Mouse (Mus musculus): Measurements from ENCODE around the gene Neo1.
A peak's percentile ranks its signal among the peaks of the same experiment; 100 is the strongest.
"Not testable (repeated sequence)": the region's sequence is repeated elsewhere in the genome, so short reads cannot be mapped to it uniquely, and the experiment has no call there.

Gene Neo1

DNA sequence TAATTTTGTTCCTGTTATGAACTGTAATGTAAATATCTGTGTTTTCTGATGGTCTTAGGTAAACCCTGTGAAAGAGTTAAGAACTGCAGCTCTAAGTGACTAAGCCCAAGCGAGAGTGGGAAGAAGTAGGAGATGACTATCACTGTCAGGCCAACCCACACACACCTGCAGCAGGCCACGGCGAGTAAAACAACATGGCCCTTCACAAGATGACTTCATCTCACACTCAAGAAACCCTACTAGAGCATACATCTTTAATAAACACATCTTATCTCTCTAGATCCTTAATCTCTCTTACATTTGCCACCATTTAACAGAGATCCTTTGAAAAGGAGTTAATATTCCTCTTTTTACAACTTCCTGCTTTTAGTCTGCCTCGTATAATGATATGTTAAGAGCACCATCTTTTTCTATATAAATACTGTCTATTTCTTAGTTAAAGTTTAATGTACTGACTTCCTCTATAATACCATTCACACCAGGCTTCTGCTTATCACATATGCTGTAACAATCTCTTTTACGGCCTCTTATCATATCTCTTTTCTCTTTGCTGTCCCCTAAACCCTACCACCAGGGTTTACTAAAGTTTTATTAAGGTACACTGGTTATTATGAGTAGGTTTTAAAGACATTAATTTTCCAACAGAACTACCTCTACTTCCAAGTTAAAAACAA lies 46.8 kb downstream of the Neo1 start:
- DNase-seq (ENCODE audit: low spot score), result no peak

DNA sequence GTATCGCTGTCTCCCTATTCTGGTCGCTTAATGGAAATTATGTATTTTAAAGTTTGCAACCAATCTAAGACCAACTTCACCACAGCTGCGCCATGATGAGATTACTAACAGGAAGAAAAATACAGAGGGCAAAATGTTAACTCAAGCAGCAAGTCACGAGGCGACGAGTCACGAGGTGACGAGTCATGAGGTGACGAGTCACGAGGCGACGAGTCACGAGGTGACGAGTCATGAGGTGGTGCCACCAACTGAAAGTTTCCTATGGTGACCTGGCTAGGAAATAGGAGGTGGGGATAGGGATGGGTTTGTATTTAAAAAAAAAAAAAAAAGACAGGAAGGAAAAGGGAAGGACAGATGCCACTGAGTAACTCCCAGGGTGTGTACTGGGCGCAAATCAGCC lies 57.2 kb downstream of the Neo1 start:
- no peak for DNase-seq (ENCODE audit: low spot score)

DNA sequence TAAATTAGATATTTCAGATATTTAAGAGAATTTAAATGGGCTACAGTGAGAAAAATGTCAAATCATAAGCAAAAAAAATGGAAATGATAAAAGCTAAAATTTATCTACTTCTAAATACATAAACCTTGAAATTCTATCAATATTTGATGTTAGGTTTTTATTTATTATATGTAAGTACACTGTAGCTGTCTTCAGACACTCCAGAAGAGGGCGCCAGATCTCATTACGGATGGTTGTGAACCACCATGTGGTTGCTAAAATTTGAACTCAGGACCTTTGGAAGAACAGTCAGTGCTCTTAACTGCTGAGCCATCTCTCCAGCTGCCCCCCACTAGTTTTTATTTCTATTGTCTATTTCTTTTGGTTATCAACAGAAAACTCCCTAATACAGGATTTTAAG lies 65.1 kb downstream of the Neo1 start:
- DNase-seq (ENCODE audit: low spot score), result not testable (repeated sequence)

DNA sequence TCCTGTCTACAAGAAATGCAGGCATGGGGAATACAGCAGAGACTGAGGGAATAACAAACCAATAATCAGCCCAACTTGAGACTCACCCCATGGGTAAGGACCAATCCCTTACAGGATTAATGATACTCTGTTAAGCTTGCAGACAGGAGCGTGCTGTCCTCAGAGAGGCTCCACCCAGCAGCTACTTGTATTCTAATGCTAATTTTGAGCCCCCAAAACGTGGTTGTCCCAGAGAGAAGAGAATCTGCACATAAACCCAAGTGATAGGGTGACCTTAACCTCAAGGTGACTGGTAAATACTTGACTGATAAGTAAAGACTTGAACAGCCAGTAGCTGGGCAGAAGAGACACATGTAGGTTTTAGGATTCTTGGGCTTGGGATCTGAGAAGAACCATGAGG lies 68.9 kb downstream of the Neo1 start:
- no peak for DNase-seq (ENCODE audit: low spot score)

DNA sequence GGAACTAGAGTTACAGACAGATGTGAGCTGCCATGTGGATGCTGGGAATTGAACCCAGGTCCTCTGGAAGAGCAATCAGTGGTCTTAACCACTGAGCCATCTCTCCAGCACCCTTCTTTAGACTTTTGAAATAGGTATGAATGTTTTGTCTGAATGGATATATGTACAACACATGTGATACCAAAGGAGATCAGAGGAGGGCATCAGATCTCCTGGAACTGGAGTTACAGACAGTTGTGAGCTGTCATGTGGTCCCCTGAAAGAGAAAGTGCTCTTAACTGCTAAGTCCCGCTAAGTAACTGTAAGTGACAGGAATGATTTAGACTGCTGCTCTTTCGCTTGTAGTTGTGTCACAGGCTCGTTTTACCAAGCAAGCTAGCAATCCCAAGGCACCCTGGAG lies 80.7 kb downstream of the Neo1 start:
- DNase-seq (ENCODE audit: low spot score), result no peak

DNA sequence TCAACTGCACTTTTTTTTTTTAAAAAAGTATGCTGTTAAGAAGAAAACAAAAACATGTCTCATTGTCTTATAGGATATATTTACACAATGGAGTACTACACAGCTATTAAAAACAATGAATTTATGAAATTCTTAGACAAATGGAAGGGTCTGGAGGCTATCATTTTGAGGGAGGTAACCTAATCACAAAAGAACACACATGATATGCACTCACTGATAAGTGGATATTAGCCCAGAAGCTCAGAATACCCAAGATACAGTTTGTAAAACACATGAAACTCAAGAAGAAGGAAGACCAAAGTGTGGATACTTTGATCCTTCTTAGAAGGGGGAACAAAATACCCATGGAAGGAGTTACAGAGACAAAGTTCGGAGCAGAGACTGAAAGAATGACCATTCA lies 90.3 kb downstream of the Neo1 start:
- not testable (repeated sequence) for DNase-seq (ENCODE audit: low spot score)

DNA sequence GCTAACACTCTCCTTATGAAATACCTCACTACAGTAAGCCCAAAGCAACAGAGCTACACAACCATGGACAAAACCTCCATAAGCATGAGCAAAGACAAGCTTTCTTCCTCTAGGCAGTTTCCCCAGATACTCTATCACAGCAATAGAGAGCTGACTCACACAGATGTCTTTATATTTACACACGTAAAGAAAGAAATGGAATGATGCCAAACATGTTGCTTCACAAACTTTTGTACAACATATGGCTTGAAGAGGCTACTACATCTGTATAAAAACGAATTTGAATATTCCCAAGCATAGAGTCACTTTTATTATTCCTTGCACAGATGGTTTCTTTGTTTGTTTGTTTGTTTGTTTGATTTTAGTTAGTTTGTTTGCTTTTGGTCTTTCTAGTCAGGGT lies 101.5 kb downstream of the Neo1 start:
- DNase-seq (ENCODE audit: low spot score), result no peak

DNA sequence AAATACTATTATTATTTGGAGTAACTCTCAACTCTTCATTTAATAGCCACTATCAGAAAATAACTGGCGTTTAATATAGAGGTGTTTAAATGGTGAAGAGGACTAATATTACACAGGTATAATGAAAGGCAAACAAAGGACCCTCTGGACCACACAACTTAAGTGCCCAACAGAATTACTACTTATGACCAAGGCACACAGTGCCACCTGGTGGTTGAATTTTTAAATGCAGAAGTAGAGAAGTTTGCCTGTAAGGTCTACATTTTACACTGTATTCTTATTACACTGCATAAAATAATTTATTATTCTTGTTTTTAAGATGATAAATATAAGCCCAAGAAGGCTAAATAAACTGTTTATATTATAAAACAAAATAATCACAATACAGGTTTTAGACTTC lies 108.1 kb downstream of the Neo1 start:
- DNase-seq (ENCODE audit: low spot score), result peak; percentile 87

DNA sequence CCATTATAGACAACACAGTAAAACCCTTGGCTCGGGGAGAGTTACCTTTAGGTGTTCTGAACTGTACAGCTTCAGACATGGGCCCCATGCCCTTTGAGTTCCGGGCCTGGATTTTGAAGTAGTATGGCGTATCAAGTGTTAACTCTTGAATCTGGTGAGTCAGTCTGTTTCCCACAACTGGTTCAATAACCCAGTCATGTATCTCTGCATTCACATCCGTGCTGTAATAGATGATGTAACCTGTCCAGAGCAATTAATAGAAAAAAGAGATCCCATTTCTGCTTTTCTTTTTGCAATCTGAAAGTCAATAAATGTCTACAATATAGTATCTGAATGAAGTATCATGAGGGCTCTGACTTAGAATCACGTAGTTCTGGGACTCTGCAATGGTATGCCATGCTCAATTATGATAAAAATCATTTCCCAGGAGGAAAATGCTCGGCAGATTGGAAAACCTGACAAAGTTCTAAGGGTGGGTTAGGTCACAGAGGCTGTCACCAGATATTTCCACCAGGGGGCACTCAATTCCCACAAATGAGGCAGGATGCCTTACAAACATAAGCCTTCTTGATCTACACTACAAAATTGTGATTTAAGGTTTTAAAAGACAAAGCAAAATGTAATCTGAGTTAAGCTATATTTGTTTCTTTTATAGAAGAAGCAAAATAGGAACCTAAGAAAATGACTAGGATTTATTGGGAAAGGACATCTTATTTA lies 133.2 kb downstream of the Neo1 start:
- DNase-seq (ENCODE audit: low spot score), result peak; percentile 82

DNA sequence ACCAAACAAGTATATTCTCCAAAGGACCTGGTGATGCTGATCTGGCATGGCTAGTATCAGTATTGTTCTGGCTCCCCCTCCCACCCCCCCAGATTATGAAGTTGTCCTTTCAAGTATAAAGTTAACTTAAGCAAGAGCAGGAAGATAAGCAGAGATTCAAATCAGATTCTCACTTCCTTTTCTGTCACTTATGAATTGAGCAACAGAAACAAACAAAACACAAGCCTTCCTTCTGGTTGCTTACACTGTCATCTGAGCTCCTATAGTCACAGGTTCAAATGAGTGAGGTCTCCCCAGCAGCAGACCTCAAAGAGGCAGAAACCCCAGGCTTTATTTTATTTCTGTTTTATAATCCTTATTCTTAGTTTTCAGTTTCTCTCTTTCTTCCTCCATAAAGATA lies 136.6 kb downstream of the Neo1 start:
- no peak for DNase-seq (ENCODE audit: low spot score)

DNA sequence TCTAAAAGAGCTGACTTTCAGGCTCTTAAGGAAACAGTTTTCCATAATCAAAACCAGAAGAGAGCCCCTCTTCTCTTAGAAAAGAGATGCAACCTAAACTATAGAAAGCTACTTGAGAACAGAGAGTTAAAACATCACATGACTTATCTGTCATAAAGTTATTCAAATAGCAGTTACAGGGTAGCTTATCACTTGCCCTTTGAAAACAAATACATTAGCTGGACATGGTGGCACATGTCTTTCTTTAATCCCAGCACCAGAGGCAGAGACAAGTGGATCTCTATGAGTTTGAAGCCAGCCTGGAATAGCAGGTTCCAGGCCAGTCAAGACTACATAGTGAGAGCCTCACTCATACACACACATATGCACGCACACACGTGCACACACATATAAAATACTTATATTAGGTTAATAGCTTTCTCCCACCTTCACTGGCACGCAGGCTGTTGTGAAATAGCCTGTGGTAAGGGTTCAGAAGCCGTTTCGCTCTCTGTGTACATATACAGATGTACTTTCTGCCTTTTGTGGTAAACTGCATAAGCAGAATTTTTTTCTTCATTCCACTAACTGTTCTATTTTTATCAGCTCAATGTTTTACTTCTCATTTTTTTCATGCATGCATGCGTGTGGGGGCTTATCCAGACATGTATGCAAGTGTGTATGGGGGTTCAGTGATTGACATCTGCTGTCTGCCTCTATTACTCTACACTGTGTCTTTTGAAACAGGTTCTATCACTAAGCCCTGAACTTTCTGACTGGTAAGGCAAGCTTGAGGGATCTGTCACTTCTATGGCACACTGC lies 144.2 kb downstream of the Neo1 start:
- DNase-seq (ENCODE audit: low spot score), result no peak

DNA sequence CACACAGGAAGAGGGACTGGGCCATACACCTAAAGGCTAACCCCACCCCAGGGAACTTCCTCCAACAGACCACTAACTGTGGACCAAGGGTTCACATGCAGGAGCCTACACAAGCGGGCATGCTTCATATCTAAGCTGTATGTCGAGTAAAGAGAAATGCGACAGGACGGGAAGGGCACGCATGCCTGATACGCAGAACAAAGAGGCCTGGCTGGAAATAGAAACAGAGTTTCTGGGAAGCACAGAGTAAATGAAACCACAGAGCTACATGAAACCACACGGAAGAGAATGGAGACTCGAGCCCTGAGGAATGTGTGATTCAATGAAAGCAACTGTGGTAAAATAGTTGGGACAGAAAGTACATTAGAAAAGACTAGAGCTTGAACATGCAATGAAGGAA lies 145.3 kb downstream of the Neo1 start:
- no peak for DNase-seq (ENCODE audit: low spot score)

DNA sequence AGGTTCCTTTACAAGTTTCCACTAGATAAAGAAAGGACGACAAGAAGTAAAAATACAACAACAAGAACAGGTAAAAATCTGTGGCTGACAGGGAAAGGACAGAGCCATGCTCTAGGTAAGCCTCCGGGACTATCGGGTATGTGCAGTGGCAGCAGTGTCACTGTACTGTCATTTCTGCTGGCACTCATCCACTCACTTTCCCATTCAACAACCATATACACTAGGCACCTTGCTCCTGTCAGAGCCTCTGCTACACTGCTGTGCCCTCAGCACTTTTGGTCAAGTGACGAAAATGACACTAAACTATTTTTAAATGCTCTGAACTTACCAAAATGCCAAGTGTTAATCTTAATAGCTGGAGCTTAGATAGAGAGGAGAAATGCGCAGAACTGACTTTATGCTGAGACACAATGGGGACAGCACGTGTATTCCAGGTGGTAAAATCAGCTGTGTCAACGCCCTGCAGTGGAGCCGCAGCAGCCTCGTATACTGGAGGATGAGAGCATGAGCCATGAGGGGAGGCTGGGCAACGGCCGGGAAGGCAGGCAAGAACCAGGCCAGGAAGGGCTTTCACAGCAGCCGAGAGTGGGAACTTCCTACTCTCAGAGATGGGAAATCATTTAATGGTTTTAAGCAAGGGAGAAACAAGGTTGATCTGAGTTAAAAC lies 146.3 kb downstream of the Neo1 start:
- DNase-seq (ENCODE audit: low spot score), result no peak

DNA sequence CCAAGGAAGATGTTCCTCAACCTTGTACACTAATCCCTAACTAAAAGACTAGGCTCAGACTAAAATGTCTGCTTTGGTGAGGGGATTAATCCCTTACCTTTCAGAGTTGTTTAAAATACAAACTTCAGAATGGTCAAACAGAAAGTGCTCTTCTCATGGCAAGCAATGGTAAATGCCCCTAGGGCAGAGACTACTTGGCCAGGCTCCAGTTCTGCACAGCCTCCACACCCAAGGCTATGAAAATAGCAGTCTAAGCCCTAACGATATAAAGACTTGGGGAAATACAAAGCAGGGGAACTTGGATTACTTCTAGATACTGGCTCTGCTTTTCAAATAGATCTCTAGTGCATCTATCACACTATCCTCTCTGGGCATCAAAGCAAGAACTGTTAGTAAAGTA lies 153.6 kb downstream of the Neo1 start:
- DNase-seq (ENCODE audit: low spot score), result no peak

DNA sequence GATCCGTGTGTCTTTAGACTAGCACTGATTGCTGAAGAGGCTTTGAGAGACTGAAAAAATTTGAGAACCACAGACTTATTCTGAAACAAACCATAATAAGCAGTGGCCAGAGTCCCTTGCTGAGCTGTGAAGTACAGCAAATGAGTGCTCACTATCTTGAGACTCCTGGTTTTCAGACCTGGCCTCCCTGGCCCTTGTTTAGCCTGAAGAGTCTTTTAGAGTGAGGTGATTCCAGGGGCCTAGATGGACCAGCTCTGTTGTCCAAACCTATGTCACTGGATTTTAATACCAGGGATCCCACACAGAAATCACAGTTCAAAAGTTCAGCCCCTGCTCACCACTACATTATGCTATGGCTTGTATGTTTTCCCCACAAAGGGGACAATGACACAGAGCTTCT lies 156.4 kb downstream of the Neo1 start:
- DNase-seq (ENCODE audit: low spot score), result no peak

DNA sequence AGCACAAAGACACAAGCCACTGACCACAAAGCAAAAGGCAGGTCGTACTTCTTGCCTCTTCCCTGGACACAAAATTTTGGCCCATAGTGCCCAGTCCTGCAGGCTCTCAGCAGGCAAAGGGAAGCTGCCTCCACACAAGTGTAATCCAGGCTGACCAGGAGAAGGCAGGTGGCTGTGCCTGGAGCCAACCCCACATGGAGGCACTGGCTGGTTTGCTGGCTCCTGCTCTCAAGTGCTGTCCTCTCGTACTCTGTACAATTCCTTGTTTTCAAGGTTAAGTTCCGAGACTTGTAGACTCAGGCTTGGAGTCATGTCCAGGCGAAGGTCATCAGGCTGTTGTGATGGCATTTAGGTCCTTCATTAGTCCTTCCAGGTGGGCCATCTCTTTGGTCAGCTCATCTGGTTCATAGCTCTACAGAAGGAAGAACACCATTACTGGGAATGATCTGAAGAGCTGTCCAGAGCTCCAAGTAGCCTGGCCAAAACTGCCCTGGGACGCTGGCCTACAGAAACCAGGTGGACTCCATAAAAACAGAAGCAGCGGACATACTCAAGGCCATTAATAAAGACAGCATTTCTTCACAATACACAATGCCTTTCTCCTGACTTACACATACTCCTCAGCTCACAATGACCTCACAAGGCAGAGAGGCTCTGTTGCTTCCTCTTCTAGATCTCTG lies 159.2 kb downstream of the Neo1 start:
- DNase-seq (ENCODE audit: low spot score), result no peak

DNA sequence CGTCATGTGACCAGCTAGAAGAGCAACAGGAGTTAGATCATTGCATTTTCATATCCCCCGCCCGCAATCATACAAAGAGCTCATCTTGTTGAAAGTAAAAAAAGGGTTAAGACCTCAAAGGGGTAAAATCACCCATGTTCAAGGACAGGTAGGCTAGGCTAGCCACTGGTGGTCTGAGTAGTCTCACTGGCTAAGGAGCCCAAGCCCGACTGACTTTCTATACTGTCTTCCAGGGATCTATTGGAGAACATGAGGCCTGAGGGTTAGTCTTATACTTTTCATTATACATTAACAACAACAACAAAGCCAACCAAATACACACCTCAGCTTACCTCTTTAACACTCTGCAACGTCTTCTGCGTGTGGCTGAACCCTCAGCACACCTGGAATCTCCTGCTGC lies 160.8 kb downstream of the Neo1 start:
- DNase-seq (ENCODE audit: low spot score), result no peak

DNA sequence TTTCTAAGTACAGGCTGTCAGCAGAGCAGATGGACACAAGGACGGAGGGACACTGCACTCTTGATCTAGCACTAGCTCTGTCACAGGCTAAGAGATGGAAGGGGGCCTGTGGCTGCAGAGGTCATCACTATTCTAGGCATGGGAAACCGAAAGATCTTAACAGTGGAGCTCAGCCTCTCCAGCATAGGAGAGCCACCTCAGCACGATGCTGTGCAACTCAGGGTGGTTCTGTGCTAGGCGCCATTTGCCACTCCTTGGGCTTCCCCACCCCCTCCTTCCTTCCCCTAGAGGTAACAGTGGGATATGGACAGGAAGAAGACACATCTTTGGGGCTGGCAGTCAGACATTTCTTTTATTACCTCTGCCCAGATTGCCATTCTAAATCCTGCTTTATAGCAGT lies 161.9 kb downstream of the Neo1 start:
- no peak for DNase-seq (ENCODE audit: low spot score)

DNA sequence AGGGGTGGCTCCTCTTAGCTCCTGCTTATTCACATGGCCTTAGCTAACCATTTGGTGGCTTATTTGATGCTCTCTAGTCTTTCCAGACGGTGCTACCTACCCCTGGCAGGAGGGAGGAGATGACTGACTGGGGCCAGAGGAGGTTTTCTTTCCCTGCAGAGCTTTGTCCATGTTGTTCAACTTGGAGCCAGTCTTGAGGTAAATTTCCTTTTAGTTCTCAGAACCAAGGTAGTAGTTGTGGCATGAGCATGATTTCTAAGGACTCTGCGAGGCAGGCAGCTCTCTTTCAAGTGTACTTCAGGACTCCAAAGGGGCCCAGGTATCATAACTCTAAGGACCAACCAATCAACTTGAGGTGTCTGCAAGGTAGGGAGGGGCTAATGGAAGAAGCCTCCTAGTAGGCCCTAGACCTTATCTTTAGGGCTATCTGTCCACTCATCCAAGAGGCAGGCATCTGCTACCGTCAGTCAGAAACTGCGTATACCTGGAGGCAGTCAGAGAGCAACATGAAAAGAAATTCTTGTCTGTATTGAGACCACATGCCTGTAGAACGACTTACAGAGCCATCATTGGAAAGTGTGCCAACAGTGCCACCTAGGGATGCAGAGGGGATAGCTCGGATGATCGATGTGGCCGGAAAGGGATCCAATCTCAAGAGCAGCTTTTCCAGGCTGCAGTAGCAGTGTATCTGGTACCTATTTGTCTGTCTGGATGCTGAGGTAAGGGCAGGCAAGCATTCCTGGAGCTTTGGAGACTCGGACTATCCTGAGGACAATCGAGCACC lies 162.5 kb downstream of the Neo1 start:
- DNase-seq (ENCODE audit: low spot score), result peak; percentile 76

DNA sequence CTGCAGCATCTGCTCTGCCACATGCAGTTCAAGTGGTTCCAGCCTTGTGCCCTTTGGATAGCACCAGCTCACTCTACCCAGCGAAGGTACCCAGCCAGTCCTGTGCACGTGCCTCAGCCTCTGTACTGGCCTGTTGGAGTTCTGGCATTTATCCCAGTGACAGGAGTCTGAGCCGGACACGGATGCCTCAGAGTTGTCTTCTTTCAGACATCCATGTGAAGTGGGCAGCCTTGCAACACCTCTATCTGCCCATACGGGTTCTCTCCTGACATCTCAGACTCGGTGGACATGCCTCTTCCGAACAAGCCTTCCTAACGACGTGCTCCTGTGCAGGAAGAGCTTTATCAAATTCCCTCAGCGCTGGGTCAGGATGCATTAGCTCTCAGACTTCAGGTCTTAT lies 165.1 kb downstream of the Neo1 start:
- DNase-seq (ENCODE audit: low spot score), result no peak

DNA sequence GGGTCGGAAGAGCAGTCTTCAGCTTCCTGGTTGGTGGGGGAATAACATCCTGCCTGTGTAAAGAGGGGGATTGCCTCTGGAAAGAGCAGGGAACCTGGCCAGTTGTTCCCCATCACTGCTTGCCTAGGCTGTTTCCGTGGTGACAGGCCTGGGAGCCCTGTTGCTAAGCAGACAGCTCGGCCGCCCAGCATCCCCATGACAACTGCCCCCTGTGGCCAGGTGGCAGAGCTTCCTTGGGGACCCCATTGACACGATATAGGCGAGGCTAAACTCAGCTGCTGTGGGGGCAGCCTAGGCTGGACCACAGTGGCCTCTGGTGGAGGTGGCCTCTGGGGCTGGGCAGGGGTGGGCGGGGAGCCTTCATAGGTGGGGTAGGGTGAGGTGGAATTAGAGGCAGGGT lies 172.4 kb downstream of the Neo1 start:
- DNase-seq (ENCODE audit: low spot score), result peak; percentile 47

Measured in embryo, embryonic 10.5 days (tissue).